Mouse (Mus musculus): ENCODE measurements around the gene Pigo.
"Not testable (repeated sequence)": the region's sequence is repeated elsewhere in the genome, so short reads cannot be mapped to it uniquely, and the experiment has no call there.

Gene Pigo

GRCm38 (mm10) chr4:43001272-43001671, 24.3 kb downstream of the Pigo start:
- no peak for DNase-seq (ENCODE audit: low spot score)

DNA sequence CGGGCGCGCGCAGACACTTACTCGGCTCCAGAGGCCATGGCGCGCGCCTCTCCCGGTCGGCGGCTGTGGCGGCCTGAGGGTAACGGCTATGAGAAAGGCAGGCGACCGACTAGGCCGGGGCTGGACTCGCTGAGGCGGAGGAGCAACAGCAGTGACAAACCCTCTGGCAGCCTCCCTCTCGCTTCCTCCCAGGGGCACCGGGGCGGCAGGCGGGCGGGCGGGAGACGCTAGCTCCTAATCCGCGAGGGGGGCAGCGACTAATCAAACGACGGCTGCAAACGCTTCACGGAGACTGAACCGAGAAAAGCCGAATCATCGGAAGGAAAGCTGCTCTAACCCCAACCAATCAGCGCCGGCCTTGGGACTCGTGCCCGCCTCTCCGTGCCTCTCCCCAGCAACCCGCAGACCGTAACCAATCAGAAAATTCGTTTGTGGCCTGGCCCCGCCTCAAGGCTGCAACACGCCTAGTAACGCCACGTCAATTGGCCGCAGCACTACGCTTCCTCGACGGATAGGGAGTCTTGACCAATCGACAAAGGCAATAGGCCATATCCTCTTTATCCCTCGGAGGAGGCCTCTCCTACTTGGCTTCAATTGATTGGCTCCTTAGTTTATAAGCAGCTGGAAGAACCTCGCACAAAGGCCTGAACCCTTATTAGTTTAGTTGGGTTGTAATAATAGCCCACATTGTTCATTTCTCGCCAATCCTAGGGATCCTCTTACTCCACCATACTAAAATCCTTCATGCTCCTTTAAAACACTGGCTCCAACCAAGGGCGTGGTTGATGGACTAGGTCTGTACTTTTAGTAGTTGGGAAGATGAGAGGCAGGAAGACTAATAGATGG, 25.3 kb downstream of the Pigo start, which contains the start of gene Vcp:
Vcp (minus strand) TSS at position 367 of the 846 bp plus-strand sequence.
- peak; percentile 99 for DNase-seq (ENCODE audit: low spot score)

DNA sequence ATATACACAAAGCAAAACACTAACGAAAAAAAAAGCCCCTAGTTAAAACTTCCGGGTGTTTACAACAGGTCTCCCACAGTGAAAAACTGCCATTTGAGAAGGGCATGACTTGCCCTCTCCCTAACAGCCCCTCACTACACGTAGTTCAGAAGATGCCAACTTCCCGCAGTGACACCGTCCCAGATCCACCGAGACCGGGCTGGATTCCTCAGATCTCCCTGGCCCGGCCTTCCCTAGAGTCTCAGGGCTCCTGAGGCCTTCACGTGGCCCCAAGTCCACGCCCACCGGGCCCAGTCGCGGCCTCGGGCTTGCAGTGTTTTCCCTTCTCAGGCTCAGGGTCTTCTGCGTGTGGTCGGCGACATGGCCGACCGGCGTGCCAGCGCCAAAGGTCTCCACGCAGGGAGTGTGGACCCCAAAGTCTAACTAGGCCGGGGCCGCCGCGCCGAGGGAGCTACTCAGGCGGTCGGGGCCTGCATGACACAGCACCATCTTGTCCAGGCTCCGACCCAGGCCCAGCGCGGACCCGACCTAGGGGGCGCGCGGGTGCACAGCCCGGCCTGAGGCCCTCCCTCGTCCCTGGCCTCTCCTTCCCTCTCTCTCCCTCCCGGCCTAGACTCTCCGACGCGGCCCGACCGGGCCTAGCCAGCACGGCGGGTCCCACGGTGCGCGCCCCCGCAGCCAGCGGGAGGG, 26.0 kb downstream of the Pigo start:
- peak; percentile 79 for DNase-seq (ENCODE audit: low spot score)

- no peak for DNase-seq (ENCODE audit: low spot score)
These were observed 27.6 kb downstream of the Pigo start for GRCm38 (mm10) chr4:42998022-42998421.

- DNase-seq (ENCODE audit: low spot score): no peak
These were observed 37.3 kb downstream of the Pigo start for GRCm38 (mm10) chr4:42988296-42988695.

DNA sequence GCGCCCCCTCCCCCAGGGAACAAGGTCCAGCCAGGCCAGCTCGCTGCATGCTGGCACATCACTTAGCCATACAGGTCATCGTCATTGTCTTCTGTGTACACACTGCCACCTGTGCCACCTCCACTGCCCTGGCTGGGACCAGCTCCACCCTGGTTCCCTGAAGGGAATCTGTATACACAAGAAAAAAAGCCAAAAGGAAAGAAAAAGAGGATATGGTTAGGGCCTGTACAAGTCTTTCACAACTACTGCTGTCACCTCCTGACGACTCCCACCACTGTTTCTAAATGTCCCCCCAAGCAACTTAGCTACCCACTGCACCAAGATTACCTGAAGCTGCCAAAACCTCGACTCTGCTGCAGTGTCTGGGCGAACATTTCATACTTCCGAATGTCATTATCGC, 45.2 kb downstream of the Pigo start:
- DNase-seq (ENCODE audit: low spot score): not testable (repeated sequence)

- no peak for DNase-seq (ENCODE audit: low spot score)
These were observed 47.6 kb downstream of the Pigo start for GRCm38 (mm10) chr4:42978062-42978461.

GRCm38 (mm10) chr4:42973868-42974267, 51.8 kb downstream of the Pigo start:
- DNase-seq (ENCODE audit: low spot score): no peak

GRCm38 (mm10) chr4:42972952-42973351, 52.7 kb downstream of the Pigo start:
- no peak for DNase-seq (ENCODE audit: low spot score)

GRCm38 (mm10) chr4:42969304-42969703, 56.3 kb downstream of the Pigo start, which contains the start of gene 1700022I11Rik:
TSS of gene 1700022I11Rik (plus strand) at chr4:42969604.
- no peak for DNase-seq (ENCODE audit: low spot score)

All from adipocyte (in vitro differentiated cells).